Mouse (Mus musculus) ES-E14 (cell line): ENCODE measurements around the gene Fam189a2.

Experiments
- CHD2 ChIP-seq: IDR thresholded peaks from 2 replicates; pipeline ENCODE4 v1.6.1; 2014; ENCODE audit warnings: mild to moderate bottlenecking, low read depth, low read length, inconsistent platforms
- MAFK ChIP-seq: IDR thresholded peaks from 2 replicates; pipeline ENCODE4 v1.6.1; 2014; ENCODE audit warnings: mild to moderate bottlenecking, low read depth, low read length, inconsistent platforms; ENCODE audit not compliant: insufficient read depth
- ZC3H11A ChIP-seq: IDR thresholded peaks from 2 replicates; pipeline ENCODE4 v1.6.1; 2012; ENCODE audit warnings: low read depth, mild to moderate bottlenecking, inconsistent platforms, low read length, borderline replicate concordance

DNA sequence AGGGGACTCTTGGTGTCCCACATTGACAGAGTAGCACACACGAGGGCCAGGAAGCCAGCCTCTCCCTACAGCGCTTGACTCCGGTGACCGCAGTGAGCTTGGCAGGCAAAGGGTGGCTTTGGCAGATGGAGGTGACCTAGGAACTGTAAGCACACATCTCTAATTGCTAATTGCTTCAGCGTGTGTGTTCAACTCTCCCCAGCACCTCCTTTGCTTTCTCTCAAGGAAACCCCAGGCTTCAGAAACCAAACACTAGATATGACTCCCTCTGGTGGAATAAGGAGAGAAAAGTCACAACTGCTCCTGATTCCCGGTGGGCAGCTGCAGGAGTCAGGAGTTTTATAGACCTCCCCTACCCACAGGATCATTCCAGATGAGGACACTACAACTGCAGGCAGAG lies 71.9 kb downstream of the Fam189a2 start:
- TF ChIP-seq MAFK: no peak
- no peak for TF ChIP-seq ZC3H11A
- no peak for TF ChIP-seq CHD2
